Mouse (Mus musculus): ENCODE results near the gene Stx11.

Stx11 gene

DNA sequence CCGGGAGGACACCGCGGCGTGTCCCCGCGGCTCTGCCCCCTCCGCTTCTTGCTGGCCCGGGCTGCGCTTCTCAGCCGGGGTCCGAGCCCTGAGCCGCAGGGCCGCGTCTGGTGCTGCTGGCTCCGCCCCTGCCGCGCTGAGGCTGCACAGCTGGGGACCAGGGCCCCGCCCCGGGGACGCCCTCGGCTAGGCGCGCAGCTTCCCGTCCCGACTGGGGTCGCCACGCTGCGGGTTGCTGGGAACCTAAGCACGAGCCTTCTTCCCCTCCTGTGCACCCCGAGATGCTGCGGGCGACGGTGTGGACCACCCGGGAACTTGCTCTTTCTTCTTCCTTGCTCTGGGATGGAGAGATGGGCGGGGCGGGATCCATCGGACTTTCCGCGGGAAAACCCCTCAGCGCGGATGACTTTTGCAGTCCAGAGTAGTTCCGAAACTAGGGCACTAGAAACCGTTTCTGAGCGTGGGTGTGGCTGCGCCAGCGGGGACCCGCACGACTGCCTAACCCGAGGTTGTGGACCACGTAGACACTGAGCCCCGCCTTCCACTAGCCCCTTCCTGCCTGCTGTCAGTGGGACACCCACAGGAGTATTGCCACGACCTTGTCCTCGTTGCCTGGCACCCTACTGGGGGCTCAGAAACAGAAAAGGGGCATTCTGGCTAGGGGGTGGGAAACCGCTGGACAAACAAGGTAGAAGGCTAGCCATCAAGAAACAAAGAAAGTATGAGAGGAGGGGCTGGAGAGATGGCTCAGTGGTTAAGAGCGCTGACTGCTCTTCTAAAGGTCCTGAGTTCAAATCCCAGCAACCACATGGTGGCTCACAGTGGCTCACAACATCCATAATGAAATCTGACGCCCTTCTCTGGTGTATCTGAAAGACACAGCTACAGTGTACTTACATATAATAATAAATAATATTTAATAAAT, at the start of gene Stx11:
Gene Stx11 (minus strand): TSS at position 148 of the 925 bp plus-strand sequence.
- in situ Hi-C loops (cut with MboI, MseI), result loop anchor here (5.0 to 10.0 kb wide), 2 partner anchors 42 to 150 kb away; no protein-coding TSS in a partner anchor

DNA sequence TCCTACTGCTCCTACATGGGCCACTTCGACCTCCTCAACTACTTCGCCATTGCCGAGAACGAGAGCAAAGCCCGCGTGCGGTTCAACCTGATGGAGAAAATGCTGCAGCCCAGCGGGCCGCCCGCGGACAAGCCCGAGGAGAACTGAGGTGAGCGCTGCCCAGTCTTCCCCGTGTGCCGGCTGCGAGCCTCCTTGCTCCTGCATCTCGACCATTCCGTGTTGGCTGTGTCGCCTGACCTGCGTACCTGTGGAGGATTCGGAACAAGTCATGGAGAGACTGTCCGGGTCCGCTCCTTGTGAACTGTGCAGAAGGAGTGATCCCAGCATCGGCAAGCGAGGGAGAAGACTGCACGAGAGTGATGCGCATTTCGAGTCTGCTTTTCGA, 44.6 kb upstream of the Stx11 start:
- in situ Hi-C loops (cut with MboI, MseI), result no loop called here

- in situ Hi-C loops (cut with MboI, MseI), result no loop called here
Observed at GRCm38 (mm10) chr10:13007876-13008736, 44.0 kb upstream of the Stx11 start.

GRCm38 (mm10) chr10:13005043-13005442, 40.9 kb upstream of the Stx11 start, which contains the start of gene Sf3b5:
Gene Sf3b5 (plus strand): TSS chr10:13005343.
- in situ Hi-C loops (cut with MboI, MseI), result no loop called here

GRCm38 (mm10) chr10:12996736-12997477, 32.8 kb upstream of the Stx11 start:
- in situ Hi-C loops (cut with MboI, MseI), result no loop called here

DNA sequence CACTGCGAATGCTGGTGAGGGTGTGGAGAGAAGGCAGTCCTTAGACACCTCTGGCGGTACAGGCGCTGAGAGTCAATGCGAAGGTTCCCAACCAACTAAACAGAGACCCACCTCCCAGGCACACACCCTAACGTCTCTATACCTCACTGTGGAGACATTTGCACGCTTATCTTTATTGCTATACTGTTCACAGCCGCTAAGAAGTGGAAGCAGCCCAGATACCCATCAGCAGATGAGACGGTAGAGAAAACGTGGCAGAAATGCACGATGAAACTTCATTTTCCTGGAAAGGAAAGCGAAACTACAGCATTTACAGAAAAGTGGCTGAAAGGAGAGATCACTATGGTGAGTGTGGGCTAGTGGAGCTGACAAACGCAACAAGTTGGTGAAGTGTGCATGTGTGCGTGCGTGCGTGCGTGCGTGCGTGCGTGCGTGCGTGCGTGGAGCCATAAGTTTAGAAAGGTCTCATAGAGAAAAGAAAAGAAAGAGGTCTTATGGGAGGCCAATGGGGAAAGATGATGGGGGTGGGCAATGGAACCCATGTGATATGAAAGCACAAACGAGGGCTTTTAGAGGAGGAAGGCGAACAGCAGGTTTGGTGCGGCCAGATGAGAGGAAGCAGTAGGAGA, 29.4 kb upstream of the Stx11 start:
- in situ Hi-C loops (cut with MboI, MseI), result loop anchor here (5.0 kb wide), 3 partner anchors 51 to 301 kb away; no protein-coding TSS in a partner anchor

- in situ Hi-C loops (cut with MboI, MseI), result loop anchor here (5.0 kb wide), 3 partner anchors 50 to 300 kb away; no protein-coding TSS in a partner anchor
Observed at GRCm38 (mm10) chr10:12991953-12992352, 27.9 kb upstream of the Stx11 start.

- in situ Hi-C loops (cut with MboI, MseI), result no loop called here
Observed at GRCm38 (mm10) chr10:12986943-12987342, 22.8 kb upstream of the Stx11 start.

DNA sequence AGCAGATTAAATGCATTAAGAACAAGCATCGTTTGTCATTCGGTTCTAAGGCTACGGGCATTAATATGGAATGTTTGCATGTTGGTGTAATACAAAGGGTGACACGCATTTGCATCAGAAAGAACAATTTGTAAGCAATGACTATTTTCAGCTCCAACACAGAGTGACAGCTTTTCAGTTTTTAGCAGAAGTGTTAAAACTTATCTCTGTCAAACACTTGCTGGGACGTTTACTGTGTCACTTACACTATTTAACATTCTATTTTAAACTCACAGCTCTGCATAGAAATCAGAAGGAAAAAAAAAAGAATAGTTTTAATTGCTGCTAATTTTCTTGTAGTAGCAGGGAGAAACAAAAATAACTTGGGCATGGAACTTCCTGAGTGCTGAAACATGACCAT, 22.4 kb upstream of the Stx11 start:
- in situ Hi-C loops (cut with MboI, MseI), result no loop called here

DNA sequence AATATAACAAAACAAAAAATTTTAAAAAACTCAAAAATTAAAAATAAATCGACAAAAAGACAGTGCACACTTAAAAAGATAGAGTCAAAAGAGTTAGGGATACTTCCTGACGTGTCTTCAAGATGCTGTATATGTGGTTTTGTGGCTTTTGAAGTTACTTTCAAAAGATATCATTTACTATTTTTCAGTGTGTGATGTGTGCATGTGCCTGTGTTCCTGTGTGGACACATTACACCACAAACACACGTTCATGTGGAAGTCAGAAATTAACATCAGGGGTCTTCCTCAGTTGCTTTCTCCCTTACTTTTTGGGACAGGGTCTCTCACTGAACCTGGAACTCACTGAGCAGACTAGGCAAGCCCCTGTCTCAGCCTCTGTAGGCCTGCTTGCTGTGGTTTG, 20.9 kb upstream of the Stx11 start:
- in situ Hi-C loops (cut with MboI, MseI), result no loop called here

- in situ Hi-C loops (cut with MboI, MseI), result no loop called here
Observed at GRCm38 (mm10) chr10:12983516-12983915, 19.4 kb upstream of the Stx11 start.

DNA sequence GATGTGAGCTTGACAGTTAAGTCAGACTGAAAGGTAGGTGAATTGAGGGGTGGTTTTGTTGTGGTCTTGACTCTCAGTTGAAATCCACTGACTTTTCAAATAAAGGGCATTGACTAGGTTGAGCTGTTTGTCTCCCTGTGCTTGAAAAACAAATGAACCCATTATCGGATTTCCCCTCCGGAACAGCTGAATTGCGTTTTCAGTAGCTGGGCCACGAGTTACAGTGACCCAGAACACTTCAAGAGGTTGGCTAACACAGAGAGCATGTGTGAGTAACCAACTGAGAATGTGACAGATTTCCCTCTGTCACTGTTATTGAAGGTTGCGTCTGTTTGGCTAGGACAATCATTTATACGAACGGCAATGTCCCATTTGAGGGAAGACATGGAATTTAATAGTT, 17.0 kb upstream of the Stx11 start:
- in situ Hi-C loops (cut with MboI, MseI), result no loop called here

DNA sequence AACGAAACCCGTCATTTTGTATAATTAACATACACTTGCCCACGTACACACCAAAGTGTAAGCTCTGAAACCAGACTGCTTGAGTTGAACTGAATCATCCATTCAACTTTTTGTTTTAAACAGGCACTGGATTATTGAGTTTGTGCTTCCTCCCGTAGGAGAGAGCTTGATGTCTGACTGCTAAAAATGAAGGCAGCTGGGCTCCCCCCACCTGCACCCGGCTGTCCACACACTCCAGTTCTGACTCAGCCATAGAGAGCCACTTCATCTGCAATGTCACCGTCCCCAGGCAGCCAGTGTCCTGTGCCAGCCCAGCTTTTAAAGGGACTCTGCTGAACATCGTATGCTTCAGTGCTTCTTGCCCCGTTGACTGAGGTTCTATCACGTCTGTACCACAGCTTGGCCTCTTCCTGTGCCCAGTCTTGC, 13.7 kb upstream of the Stx11 start:
- in situ Hi-C loops (cut with MboI, MseI), result loop anchor here (10.0 kb wide), 1 partner anchor 857 kb away; no protein-coding TSS in a partner anchor

DNA sequence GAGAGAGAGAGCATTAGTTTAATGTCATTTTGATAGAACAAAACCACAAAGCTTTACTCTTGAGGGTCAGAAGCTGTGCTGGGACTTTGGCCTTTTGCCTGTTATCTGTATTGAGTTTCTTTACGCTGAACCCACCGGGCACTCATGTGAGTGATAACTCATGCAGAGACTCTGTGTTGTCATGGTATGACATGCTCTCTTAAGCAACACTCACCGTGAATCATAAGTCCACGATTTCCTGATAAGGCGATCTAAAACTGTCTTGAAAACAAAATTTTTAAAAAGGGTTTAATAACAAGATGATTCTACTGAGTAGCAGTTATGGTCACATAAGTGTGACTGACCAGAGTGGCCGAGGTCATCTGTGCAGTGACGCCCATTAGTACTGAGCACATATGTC, 12.5 kb upstream of the Stx11 start:
- in situ Hi-C loops (cut with MboI, MseI), result loop anchor here (10.0 kb wide), 1 partner anchor 858 kb away; no protein-coding TSS in a partner anchor

- in situ Hi-C loops (cut with MboI, MseI), result loop anchor here (10.0 kb wide), 1 partner anchor 859 kb away; no protein-coding TSS in a partner anchor
Observed at GRCm38 (mm10) chr10:12975957-12976356, 11.9 kb upstream of the Stx11 start.

GRCm38 (mm10) chr10:12975461-12975860, 11.4 kb upstream of the Stx11 start:
- in situ Hi-C loops (cut with MboI, MseI), result loop anchor here (10.0 kb wide), 1 partner anchor 859 kb away; no protein-coding TSS in a partner anchor

DNA sequence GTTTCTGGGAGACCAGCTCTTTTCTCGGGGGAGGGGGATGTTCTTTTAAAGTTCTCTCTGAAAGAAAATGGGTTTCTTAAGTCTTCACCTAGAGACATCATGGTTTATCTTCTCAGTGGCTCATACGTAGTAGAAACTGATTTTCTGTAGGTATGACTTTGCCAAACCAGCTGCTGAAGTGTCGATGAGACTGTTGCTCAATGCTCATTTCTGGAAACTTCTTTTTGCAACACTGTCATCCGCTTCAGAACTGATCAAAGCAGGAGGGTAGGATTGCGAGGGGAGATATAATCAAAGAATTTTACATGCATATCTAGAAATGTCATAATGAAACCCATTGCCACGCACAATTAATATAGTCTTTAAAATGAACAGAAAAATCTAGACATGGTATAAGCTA, 10.5 kb upstream of the Stx11 start:
- in situ Hi-C loops (cut with MboI, MseI), result loop anchor here (10.0 kb wide), 1 partner anchor 860 kb away; no protein-coding TSS in a partner anchor

GRCm38 (mm10) chr10:12965669-12966180, 1.6 kb upstream of the Stx11 start:
- in situ Hi-C loops (cut with MboI, MseI), result loop anchor here (10.0 kb wide), 1 partner anchor 151 kb away; no protein-coding TSS in a partner anchor

DNA sequence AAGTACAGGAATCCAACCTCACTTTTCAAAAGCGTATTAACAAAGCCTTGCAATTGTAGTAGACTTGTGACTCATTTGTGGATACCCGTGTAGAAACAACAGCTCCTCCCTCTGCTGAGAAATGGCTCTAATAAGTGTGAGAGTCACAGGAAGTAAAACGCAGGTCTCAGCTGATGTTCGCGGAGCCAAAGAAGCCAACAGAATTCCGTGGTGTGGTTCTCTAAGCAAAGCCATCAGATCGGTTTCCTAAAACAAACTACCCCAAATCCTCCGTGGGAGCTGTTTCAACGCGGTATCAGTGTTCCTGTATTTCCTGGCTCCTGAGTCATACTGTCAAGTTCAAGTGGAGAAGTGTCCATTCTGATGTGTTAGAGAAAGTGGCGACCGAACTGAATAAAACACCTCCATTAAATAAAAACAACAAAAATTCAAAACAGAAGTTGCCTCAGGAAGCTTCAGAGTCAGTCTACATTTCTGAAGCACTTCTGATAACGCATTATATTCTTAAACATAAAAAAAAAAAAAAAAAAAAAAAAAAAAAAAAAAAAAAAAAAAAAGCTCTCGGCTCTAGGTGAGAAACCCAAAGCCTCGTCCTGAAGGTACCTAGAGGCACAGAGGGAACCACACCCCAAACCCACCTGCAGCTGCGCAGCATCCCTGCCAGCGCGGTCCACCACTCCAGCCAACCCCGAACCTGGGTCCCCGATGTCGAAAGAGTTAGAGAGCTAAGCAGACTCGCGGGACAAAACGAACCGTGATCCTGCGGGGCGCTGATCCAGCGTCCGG, 543 bp downstream of the Stx11 start:
- in situ Hi-C loops (cut with MboI, MseI), result loop anchor here (5.0 to 10.0 kb wide), 2 partner anchors 41 to 149 kb away; no protein-coding TSS in a partner anchor

All from T-helper 2 cell (primary cell).